Mouse (Mus musculus) duodenum, adult 2 months (tissue): ENCODE data around the gene Ccl28. TPM values are rescaled to one million over a fixed set of nuclear protein-coding genes. Genes with fewer than 3 reads are reported as not detected.

Experiments
- polyA plus RNA-seq: library from polyadenylated mRNA; depleted of rRNA; stranded (reverse); fragments of >200 nt; gene quantifications from 2 replicates; pipeline ENCODE4 v1.2.3, GENCODE M21; 2012; ENCODE audit warnings: low replicate concordance; rRNA removed

The Ccl28 gene
- 1.4 and 3.1 TPM in 2 replicates for polyA plus RNA-seq

GRCm38 (mm10) chr13:119623634-119624033 is at the start of gene Ccl28:
Gene Ccl28 (plus strand): TSS chr13:119623819.

DNA sequence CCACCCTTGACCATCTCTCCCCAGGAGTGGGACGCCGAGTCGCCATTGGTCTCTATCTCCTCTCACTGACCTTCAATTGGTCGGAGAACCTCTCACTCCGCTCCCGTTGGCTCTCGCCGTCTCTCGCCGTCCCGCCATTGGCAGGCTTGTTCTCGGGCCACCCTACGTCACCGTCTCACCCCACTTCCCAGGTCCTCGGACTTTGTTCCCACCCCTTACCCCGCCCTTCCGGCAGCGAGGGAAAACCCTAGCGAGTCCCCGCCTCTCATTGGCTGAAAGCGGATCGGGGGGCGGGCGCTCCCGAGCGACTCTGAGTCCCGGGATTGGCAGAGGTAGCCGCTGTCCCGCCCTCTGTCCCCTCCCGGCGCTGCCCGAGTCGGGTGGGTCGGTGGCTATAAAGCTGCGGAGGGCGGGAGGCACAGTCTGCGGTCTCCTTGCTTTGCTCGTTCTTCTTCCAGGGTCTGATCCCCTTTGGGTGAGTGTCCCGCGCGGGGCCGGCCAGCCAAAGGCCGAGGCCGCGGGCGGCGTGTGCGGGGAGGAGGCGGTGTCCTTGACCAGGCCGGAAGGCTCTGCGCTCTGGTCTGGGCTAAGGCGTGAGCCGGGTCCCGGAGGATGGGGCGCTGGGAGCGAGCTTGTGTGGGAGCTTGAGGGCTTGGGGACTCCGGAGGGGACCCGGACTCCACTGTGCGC is 66.6 kb downstream of the Ccl28 start, which contains the start of gene Hmgcs1:
Gene Hmgcs1 (plus strand): TSS at position 341 of the 690 bp plus-strand sequence.

Other genes starting within 250 kb of the Ccl28 start
- gene Paip1, start 195.2 kb upstream of the Ccl28 start, polyA plus RNA-seq = 7.3 and 17.6 TPM in 2 replicates
- 4.6 and 5.8 TPM in 2 replicates for gene 4833420G17Rik, start 161.1 kb upstream of the Ccl28 start, polyA plus RNA-seq
- gene Tmem267, start 135.8 kb upstream of the Ccl28 start, polyA plus RNA-seq = 3.1 and 6.1 TPM in 2 replicates
- 3.1 and 4.3 TPM in 2 replicates for gene 3110070M22Rik, start 135.4 kb upstream of the Ccl28 start, polyA plus RNA-seq
- gene Hmgcs1, start 66.6 kb downstream of the Ccl28 start, polyA plus RNA-seq = 5.8 and 12.7 TPM in 2 replicates
- gene Nim1k, start 132.1 kb downstream of the Ccl28 start, polyA plus RNA-seq = 0.04 and 0.05 TPM in 2 replicates
- gene Zfp131, start 167.1 kb downstream of the Ccl28 start, polyA plus RNA-seq = 6.5 and 10.2 TPM in 2 replicates
- not detected in 2 replicates for gene AF067063, start 206.4 kb downstream of the Ccl28 start, polyA plus RNA-seq
- not detected in 2 replicates for gene D13Ertd608e, start 212.2 kb downstream of the Ccl28 start, polyA plus RNA-seq